Mouse (Mus musculus) heart, postnatal 0 days (tissue): ENCODE measurements at regions not wholly inside any gene's neighbourhood (a gene's known extent, or its start where the extent isn't known, plus 50 kb on each side); places are given as distances from the start of the nearest gene placed in this dataset.

Source experiments
- ATAC-seq: fragments of 200-750 bp; cut with Nextera tagmentation; 2 replicates; pipeline ENCODE4 v1.8.0; 2017; ENCODE audit warnings: low read depth, moderate number of reproducible peaks, moderate library complexity; ENCODE audit not compliant: insufficient read depth
- DNase-seq: peaks from one replicate; pipeline ENCODE4 v3.0.0-alpha.2; 2016; ENCODE audit warnings: low spot score
- H3K27ac ChIP-seq: fragments of 300-500 bp; sonication (generic); 2 replicates; pipeline ENCODE4 v1.5.1; 2014; ENCODE audit warnings: low read depth, mild to moderate bottlenecking
- H3K27me3 ChIP-seq: fragments of 300-500 bp; sonication (generic); 2 replicates; pipeline ENCODE4 v1.6.1; 2014; ENCODE audit warnings: low read length, mixed read lengths; ENCODE audit not compliant: control insufficient read depth, insufficient read depth
- H3K36me3 ChIP-seq: fragments of 300-500 bp; sonication (generic); replicated peaks from 2 replicates; pipeline ENCODE4 v1.6.1; 2014; ENCODE audit warnings: low read length, mixed read lengths; ENCODE audit not compliant: control insufficient read depth, insufficient read depth
- H3K4me1 ChIP-seq: fragments of 300-500 bp; sonication (generic); 2 replicates; pipeline ENCODE4 v1.6.1; 2014; ENCODE audit warnings: antibody characterized with exemption; ENCODE audit not compliant: control insufficient read depth, insufficient read depth
- H3K4me2 ChIP-seq: fragments of 300-500 bp; sonication (generic); 2 replicates; pipeline ENCODE4 v1.6.1; 2014; ENCODE audit warnings: low read depth, mild to moderate bottlenecking, low read length, moderate library complexity
- H3K4me3 ChIP-seq: fragments of 300-500 bp; sonication (generic); 2 replicates; pipeline ENCODE4 v1.5.1; 2014; ENCODE audit warnings: low read depth, low read length
- H3K9ac ChIP-seq: fragments of 300-500 bp; sonication (generic); replicated peaks from 2 replicates; pipeline ENCODE4 v1.6.1; 2014; ENCODE audit warnings: low read depth, low read length, mixed read lengths
- H3K9me3 ChIP-seq: fragments of 300-500 bp; sonication (generic); replicated peaks from 2 replicates; pipeline ENCODE4 v1.6.1; 2016; ENCODE audit warnings: low read length; ENCODE audit not compliant: control insufficient read depth
- CTCF ChIP-seq: IDR thresholded peaks from 2 replicates; pipeline ENCODE4 v1.5.1; 2016; ENCODE audit warnings: antibody characterized with exemption, control low read depth, low read depth
- EP300 ChIP-seq: IDR thresholded peaks from 2 replicates; pipeline ENCODE4 v1.6.1; 2016; ENCODE audit warnings: antibody characterized with exemption, low read depth
- WGBS: fragments of 180-500 bp; shearing (Covaris S2); extraction: QIAGEN DNeasy Blood & Tissue Kit; methylation state at CpG from one replicate; pipeline ENCODE4 v1.1.7; 2014; 5-methylcytosine and 5-hydroxymethylcytosine counted together

DNA sequence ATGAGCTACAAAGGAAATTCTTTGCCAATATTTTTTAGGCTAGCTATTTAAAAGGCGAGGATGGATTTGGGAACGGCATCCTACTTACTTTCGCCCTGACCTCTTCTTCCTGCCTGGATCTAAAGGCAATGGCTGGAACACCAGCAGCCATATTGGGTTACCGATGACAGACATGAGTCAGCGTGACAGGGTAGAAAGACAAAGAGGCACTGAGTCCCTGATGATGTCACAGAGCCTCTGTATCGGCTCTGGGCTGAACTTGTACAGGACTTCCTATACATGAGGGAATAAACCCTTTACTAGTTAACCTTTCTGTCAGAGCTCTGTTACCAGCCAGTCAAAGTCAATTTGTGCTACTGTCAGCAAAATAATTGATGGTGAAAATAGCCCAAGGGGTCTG is 50.7 kb upstream of the Hmga2 start:
- H3K27ac ChIP-seq: no peak overlapping the region
- no peak overlapping the region for H3K4me3 ChIP-seq
- H3K9ac ChIP-seq: no peak overlapping the region
- ATAC-seq: no peak
- H3K4me2 ChIP-seq: no peak overlapping the region
- no peaks in the 10 kb centered on the region for H3K9me3 ChIP-seq
- no peaks in the 10 kb centered on the region for H3K27me3 ChIP-seq
- no peaks in the 10 kb centered on the region for H3K36me3 ChIP-seq
- no peak for TF ChIP-seq EP300
- no peak for TF ChIP-seq CTCF
- 75% methylated on average over 6 of the region's 6 CpGs for WGBS
- no peak for DNase-seq
- H3K4me1 ChIP-seq: no peaks in the 10 kb centered on the region
